Mouse (Mus musculus): ENCODE measurements at regions not wholly inside any gene's neighbourhood (a gene's known extent, or its start where the extent isn't known, plus 50 kb on each side); places are given as distances from the start of the nearest gene placed in this dataset.

DNA sequence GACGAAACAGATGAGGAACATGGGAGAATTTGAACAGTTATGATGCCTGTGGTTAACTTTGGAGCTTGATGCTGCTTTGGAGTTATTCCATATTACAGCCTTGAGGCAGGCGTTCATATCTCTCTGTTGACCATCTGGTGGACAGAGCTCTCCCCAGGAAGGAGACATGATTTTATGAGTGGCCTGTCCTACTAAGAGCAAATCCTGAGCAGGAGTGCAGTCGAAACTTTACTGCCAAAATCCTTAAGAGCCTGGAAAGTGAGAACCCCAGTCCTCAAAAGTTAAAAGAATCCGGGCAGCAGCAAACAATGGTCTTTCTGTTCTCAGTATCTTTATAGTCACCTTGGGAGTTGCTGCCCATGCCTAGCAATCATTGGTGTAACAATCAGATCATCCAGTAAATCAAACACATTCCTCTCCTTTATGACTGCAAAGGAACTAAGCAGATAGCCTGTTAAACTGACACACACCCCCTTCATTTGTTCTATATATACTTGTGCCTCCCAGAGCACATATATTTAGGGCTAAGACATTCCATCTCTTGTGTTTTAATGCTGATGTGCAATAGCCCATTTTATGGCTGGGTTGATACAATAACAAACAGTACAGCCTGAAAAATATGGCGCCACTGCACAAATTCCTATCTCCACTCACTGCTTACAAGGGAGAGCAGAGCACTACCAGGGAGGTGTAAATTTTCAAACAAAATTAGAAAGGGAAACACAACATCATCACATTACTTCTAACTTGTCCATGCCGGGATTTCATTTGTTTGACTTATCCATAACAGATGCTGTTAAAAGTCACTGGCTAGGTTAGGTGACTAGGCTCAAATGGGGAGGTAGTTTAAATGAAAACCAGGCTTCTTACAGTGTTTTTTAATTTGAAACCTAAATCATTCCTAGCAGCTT lies 312.5 kb upstream of the Gm11146 start:
- H3K27ac ChIP-seq (ENCODE audit: insufficient read depth, low read length) = no peak overlapping the region
- H3K27me3 ChIP-seq (ENCODE audit: control insufficient read depth, insufficient read depth, low read length, poor library complexity, severe bottlenecking) = no peaks in the 10 kb centered on the region
- H3K36me3 ChIP-seq (ENCODE audit: control insufficient read depth, insufficient read depth, low read length, poor library complexity, severe bottlenecking) = no peaks in the 10 kb centered on the region
- H3K9me3 ChIP-seq (replicated peaks; ENCODE audit: control insufficient read depth, insufficient read depth, low read length, poor library complexity, severe bottlenecking) = no peaks in the 10 kb centered on the region; the same call in 1 of the 2 replicates
- H3K4me1 ChIP-seq (ENCODE audit: control insufficient read depth, insufficient read depth, low read length) = no peaks in the 10 kb centered on the region
- H3K4me3 ChIP-seq (ENCODE audit: low read depth, low read length) = no peak overlapping the region
- no peak overlapping the region for H3K9ac ChIP-seq (ENCODE audit: low read depth, poor library complexity, severe bottlenecking)
- TF ChIP-seq POLR2A (IDR thresholded peaks at IDR 0.05; ENCODE audit: insufficient read depth, low read length) (no peak), EP300 (IDR thresholded peaks at IDR 0.05; ENCODE audit: insufficient read depth, low read depth, low read length) (no peak), CTCF (IDR thresholded peaks at IDR 0.05; ENCODE audit: low read depth, low read length) (no peak)

GRCm38 (mm10) chr16:77894247-77894646 lies 292.4 kb upstream of the Gm11146 start:
- H3K4me1 ChIP-seq (ENCODE audit: control insufficient read depth, insufficient read depth, low read length) = no peaks in the 10 kb centered on the region
- no peaks in the 10 kb centered on the region for H3K36me3 ChIP-seq (ENCODE audit: control insufficient read depth, insufficient read depth, low read length, poor library complexity, severe bottlenecking)
- H3K4me3 ChIP-seq (ENCODE audit: low read depth, low read length) = no peak overlapping the region
- H3K9ac ChIP-seq (ENCODE audit: low read depth, poor library complexity, severe bottlenecking) = no peak overlapping the region
- no peaks in the 10 kb centered on the region for H3K27me3 ChIP-seq (ENCODE audit: control insufficient read depth, insufficient read depth, low read length, poor library complexity, severe bottlenecking)
- H3K9me3 ChIP-seq (replicated peaks; ENCODE audit: control insufficient read depth, insufficient read depth, low read length, poor library complexity, severe bottlenecking) = no peaks in the 10 kb centered on the region
- TF ChIP-seq EP300 (IDR thresholded peaks at IDR 0.05; ENCODE audit: insufficient read depth, low read depth, low read length) = no peak
- TF ChIP-seq POLR2A (IDR thresholded peaks at IDR 0.05; ENCODE audit: insufficient read depth, low read length) = no peak
- no peak for TF ChIP-seq CTCF (IDR thresholded peaks at IDR 0.05; ENCODE audit: low read depth, low read length)
- H3K27ac ChIP-seq (ENCODE audit: insufficient read depth, low read length) = no peak overlapping the region

GRCm38 (mm10) chr16:77893690-77894089 lies 291.8 kb upstream of the Gm11146 start:
- no peaks in the 10 kb centered on the region for H3K36me3 ChIP-seq (ENCODE audit: control insufficient read depth, insufficient read depth, low read length, poor library complexity, severe bottlenecking)
- H3K27ac ChIP-seq (ENCODE audit: insufficient read depth, low read length) = no peak overlapping the region
- H3K4me1 ChIP-seq (ENCODE audit: control insufficient read depth, insufficient read depth, low read length) = no peaks in the 10 kb centered on the region
- TF ChIP-seq CTCF (IDR thresholded peaks at IDR 0.05; ENCODE audit: low read depth, low read length) = no peak
- no peak for TF ChIP-seq EP300 (IDR thresholded peaks at IDR 0.05; ENCODE audit: insufficient read depth, low read depth, low read length)
- no peak for TF ChIP-seq POLR2A (IDR thresholded peaks at IDR 0.05; ENCODE audit: insufficient read depth, low read length)
- no peak overlapping the region for H3K4me3 ChIP-seq (ENCODE audit: low read depth, low read length)
- H3K27me3 ChIP-seq (ENCODE audit: control insufficient read depth, insufficient read depth, low read length, poor library complexity, severe bottlenecking) = no peaks in the 10 kb centered on the region
- H3K9ac ChIP-seq (ENCODE audit: low read depth, poor library complexity, severe bottlenecking) = no peak overlapping the region
- no peaks in the 10 kb centered on the region for H3K9me3 ChIP-seq (replicated peaks; ENCODE audit: control insufficient read depth, insufficient read depth, low read length, poor library complexity, severe bottlenecking)

DNA sequence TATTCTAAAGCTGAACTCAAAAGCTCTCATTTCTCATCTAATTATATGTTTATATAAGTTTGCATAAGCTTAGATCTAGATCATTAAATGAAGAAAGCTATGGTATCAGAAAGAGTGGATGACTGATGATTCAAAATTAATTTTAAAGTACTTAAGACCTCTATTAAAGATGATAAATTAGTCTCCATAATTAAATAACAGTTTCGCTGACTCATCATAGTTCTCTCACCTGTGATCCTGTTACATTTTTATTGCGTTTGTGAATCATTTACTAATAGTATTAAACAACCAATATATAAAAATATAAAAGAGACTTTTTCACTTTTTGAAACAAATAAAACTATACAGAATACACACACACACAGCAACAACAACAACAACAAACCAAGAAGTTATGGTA lies 290.8 kb upstream of the Gm11146 start:
- H3K27me3 ChIP-seq (ENCODE audit: control insufficient read depth, insufficient read depth, low read length, poor library complexity, severe bottlenecking) = no peaks in the 10 kb centered on the region
- no peak for TF ChIP-seq POLR2A (IDR thresholded peaks at IDR 0.05; ENCODE audit: insufficient read depth, low read length)
- no peak for TF ChIP-seq EP300 (IDR thresholded peaks at IDR 0.05; ENCODE audit: insufficient read depth, low read depth, low read length)
- TF ChIP-seq CTCF (IDR thresholded peaks at IDR 0.05; ENCODE audit: low read depth, low read length) = no peak
- no peaks in the 10 kb centered on the region for H3K4me1 ChIP-seq (ENCODE audit: control insufficient read depth, insufficient read depth, low read length)
- no peaks in the 10 kb centered on the region for H3K9me3 ChIP-seq (replicated peaks; ENCODE audit: control insufficient read depth, insufficient read depth, low read length, poor library complexity, severe bottlenecking)
- H3K4me3 ChIP-seq (ENCODE audit: low read depth, low read length) = no peak overlapping the region
- H3K27ac ChIP-seq (ENCODE audit: insufficient read depth, low read length) = no peak overlapping the region
- H3K36me3 ChIP-seq (ENCODE audit: control insufficient read depth, insufficient read depth, low read length, poor library complexity, severe bottlenecking) = no peaks in the 10 kb centered on the region
- H3K9ac ChIP-seq (ENCODE audit: low read depth, poor library complexity, severe bottlenecking) = no peak overlapping the region

DNA sequence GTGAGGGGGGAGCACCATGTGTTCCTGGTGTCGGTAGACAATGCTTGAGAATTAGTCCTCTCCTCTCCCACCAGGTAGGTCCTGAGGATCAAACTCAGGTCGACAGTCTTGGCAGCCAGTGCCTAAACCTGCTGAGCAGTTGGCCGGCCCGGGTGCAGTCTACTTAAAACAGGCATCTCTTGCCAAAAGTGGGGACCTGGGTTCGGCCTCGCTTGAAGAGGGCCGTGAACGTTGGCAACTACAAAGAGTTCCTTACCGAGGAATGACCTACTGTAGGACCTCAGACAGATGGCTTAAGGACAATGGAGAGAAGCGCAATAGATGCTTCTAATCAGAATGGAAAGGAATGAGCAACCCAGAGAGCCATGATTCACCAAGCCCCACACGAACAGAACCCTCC lies 287.5 kb upstream of the Gm11146 start:
- H3K36me3 ChIP-seq (ENCODE audit: control insufficient read depth, insufficient read depth, low read length, poor library complexity, severe bottlenecking) = no peaks in the 10 kb centered on the region
- no peak overlapping the region for H3K27ac ChIP-seq (ENCODE audit: insufficient read depth, low read length)
- H3K9ac ChIP-seq (ENCODE audit: low read depth, poor library complexity, severe bottlenecking) = no peak overlapping the region
- no peaks in the 10 kb centered on the region for H3K4me1 ChIP-seq (ENCODE audit: control insufficient read depth, insufficient read depth, low read length)
- no peaks in the 10 kb centered on the region for H3K9me3 ChIP-seq (replicated peaks; ENCODE audit: control insufficient read depth, insufficient read depth, low read length, poor library complexity, severe bottlenecking)
- H3K4me3 ChIP-seq (ENCODE audit: low read depth, low read length) = no peak overlapping the region
- H3K27me3 ChIP-seq (ENCODE audit: control insufficient read depth, insufficient read depth, low read length, poor library complexity, severe bottlenecking) = no peaks in the 10 kb centered on the region
- TF ChIP-seq POLR2A (IDR thresholded peaks at IDR 0.05; ENCODE audit: insufficient read depth, low read length) (no peak), CTCF (IDR thresholded peaks at IDR 0.05; ENCODE audit: low read depth, low read length) (no peak), EP300 (IDR thresholded peaks at IDR 0.05; ENCODE audit: insufficient read depth, low read depth, low read length) (no peak)

GRCm38 (mm10) chr16:77885060-77885679 lies 283.3 kb upstream of the Gm11146 start:
- no peaks in the 10 kb centered on the region for H3K27me3 ChIP-seq (ENCODE audit: control insufficient read depth, insufficient read depth, low read length, poor library complexity, severe bottlenecking)
- no peaks in the 10 kb centered on the region for H3K36me3 ChIP-seq (ENCODE audit: control insufficient read depth, insufficient read depth, low read length, poor library complexity, severe bottlenecking)
- H3K9me3 ChIP-seq (replicated peaks; ENCODE audit: control insufficient read depth, insufficient read depth, low read length, poor library complexity, severe bottlenecking) = no peaks in the 10 kb centered on the region
- no peak overlapping the region for H3K4me3 ChIP-seq (ENCODE audit: low read depth, low read length)
- no peak overlapping the region for H3K9ac ChIP-seq (ENCODE audit: low read depth, poor library complexity, severe bottlenecking)
- no peak overlapping the region for H3K27ac ChIP-seq (ENCODE audit: insufficient read depth, low read length)
- no peaks in the 10 kb centered on the region for H3K4me1 ChIP-seq (ENCODE audit: control insufficient read depth, insufficient read depth, low read length)
- TF ChIP-seq CTCF (IDR thresholded peaks at IDR 0.05; ENCODE audit: low read depth, low read length) (no peak), EP300 (IDR thresholded peaks at IDR 0.05; ENCODE audit: insufficient read depth, low read depth, low read length) (no peak), POLR2A (IDR thresholded peaks at IDR 0.05; ENCODE audit: insufficient read depth, low read length) (no peak)

Data from ES-Bruce4 (cell line).